Mouse (Mus musculus): Measurements from ENCODE around the gene Prr15.

- TF ChIP-seq POLR2A (IDR thresholded peaks at IDR 0.05; ENCODE audit: borderline replicate concordance, control insufficient read depth, low read depth, low read length) (no peak), CTCF (IDR thresholded peaks at IDR 0.05; ENCODE audit: control insufficient read depth, insufficient read depth, low read length) (no peak)
Measured at GRCm38 (mm10) chr6:54313071-54313470, 12.6 kb upstream of the Prr15 start.
